Comparison of ENCODE assay signal across 18 mouse cellular contexts in genomic region chr19:24312046-24312445, GRCm38 (mm10). TPM values are rescaled to one million over a fixed set of nuclear protein-coding genes. Genes with fewer than 3 reads are reported as not detected.
A peak's percentile ranks its signal among the peaks of the same experiment; 100 is the strongest.
DNase-seq lines count a peak whose midpoint lies in the region; ATAC-seq and TF ChIP-seq lines count a peak whose summit lies in the region.
"Had no signal": no experiment of that assay in that cellular context is flagged by ENCODE, and none has a peak within 500 bp of the region (broad histone marks: within the 10 kb centered on the region; RNA-seq: fewer than 3 reads in every experiment).

No protein-coding gene starts in this region.

- peak overlapping the region; percentile 78 for H3K27ac ChIP-seq in forebrain, embryonic 10.5 days
- H3K27ac ChIP-seq in forebrain, embryonic 11.5 days (ENCODE audit: low read depth, low read length), result no peak overlapping the region
- H3K27ac ChIP-seq in heart, adult 2 months, result peak overlapping the region; percentile 47
- peak overlapping the region; percentile 48 to 50 for H3K27ac ChIP-seq in heart, embryonic 14.5 days (replicated peaks in 1 of 2; ENCODE audit: control insufficient read depth in 1 of 2, insufficient read depth in 1 of 2, low read depth in 2 of 2, low read length in 2 of 2)
- H3K27ac ChIP-seq in heart, embryonic 16.5 days (ENCODE audit: low read length), result peak overlapping the region; percentile 56
- H3K27ac ChIP-seq: embryonic facial prominence, embryonic 10.5 days; hindbrain, embryonic 15.5 days had no signal

- no peak for TF ChIP-seq POLR2A in heart, adult 2 months (IDR thresholded peaks at IDR 0.05; ENCODE audit: insufficient read depth, low read depth, low read length)

- no peaks in the 10 kb centered on the region for H3K9me3 ChIP-seq in forebrain, embryonic 10.5 days
- H3K9me3 ChIP-seq in forebrain, embryonic 11.5 days (ENCODE audit: control insufficient read depth, low read length), result no peaks in the 10 kb centered on the region
- no peaks in the 10 kb centered on the region for H3K9me3 ChIP-seq in heart, embryonic 14.5 days (ENCODE audit: control insufficient read depth, low read length)
- no peaks in the 10 kb centered on the region for H3K9me3 ChIP-seq in heart, embryonic 16.5 days (replicated peaks; ENCODE audit: control insufficient read depth, low read length)
- H3K9me3 ChIP-seq: embryonic facial prominence, embryonic 10.5 days; G1E; hindbrain, embryonic 15.5 days had no signal

- no peaks in the 10 kb centered on the region for H3K79me2 ChIP-seq in heart, adult 2 months (replicated peaks; ENCODE audit: control insufficient read depth, insufficient read depth, low read length)

- DNase-seq in forebrain, embryonic 10.5 days (ENCODE audit: extremely low spot score, low spot score), result no peak
- no peak for DNase-seq in forebrain, embryonic 11.5 days (ENCODE audit: low spot score)
- DNase-seq in heart, adult 2 months, result no peak
- DNase-seq in heart, postnatal 14 days, result no peak
- no peak for DNase-seq in heart, postnatal 4 days
- DNase-seq: adrenal gland, adult 8-10 months; adrenal gland, postnatal 36 days; B cell, adult 2 months; gastrocnemius, postnatal 14 days; kidney, adult 2 months had no signal

- H3K36me3 ChIP-seq in forebrain, embryonic 10.5 days (replicated peaks), result no peaks in the 10 kb centered on the region
- H3K36me3 ChIP-seq in forebrain, embryonic 11.5 days (ENCODE audit: control insufficient read depth, insufficient read depth, low read length), result no peaks in the 10 kb centered on the region
- H3K36me3 ChIP-seq in heart, adult 2 months (ENCODE audit: control insufficient read depth, insufficient read depth, low read length), result peaks cover 6% of the 10 kb centered on the region; the same call in 1 of the 2 replicates
- H3K36me3 ChIP-seq in heart, embryonic 14.5 days (ENCODE audit: control insufficient read depth, insufficient read depth, low read length), result no peaks in the 10 kb centered on the region
- H3K36me3 ChIP-seq in heart, embryonic 16.5 days (ENCODE audit: control insufficient read depth, insufficient read depth), result no peaks in the 10 kb centered on the region
- H3K36me3 ChIP-seq: embryonic facial prominence, embryonic 10.5 days; hindbrain, embryonic 15.5 days had no signal

- TF ChIP-seq EP300 in heart, adult 2 months (IDR thresholded peaks at IDR 0.05; ENCODE audit: insufficient read depth, low read depth, low read length), result 0 out of 2 replicates have a peak, but pooled peaks have one; percentile 29

- no peak overlapping the region for H3K4me3 ChIP-seq in forebrain, embryonic 10.5 days
- no peak overlapping the region for H3K4me3 ChIP-seq in forebrain, embryonic 11.5 days (ENCODE audit: low read depth, low read length)
- no peak overlapping the region for H3K4me3 ChIP-seq in heart, adult 2 months
- no peak overlapping the region for H3K4me3 ChIP-seq in heart, embryonic 14.5 days (ENCODE audit: control insufficient read depth in 1 of 2, insufficient read depth in 1 of 2, low read depth in 1 of 2, low read length in 2 of 2)
- H3K4me3 ChIP-seq in heart, embryonic 16.5 days (ENCODE audit: low read length), result no peak overlapping the region
- H3K4me3 ChIP-seq: embryonic facial prominence, embryonic 10.5 days; hindbrain, embryonic 15.5 days had no signal

- 84% methylated on average over 5 of the region's 5 CpGs for WGBS in forebrain, embryonic 10.5 days
- 80% methylated on average over 5 of the region's 5 CpGs for WGBS in forebrain, embryonic 11.5 days
- WGBS in heart, adult 2 months, result 44% methylated on average over 5 of the region's 5 CpGs
- WGBS in heart, embryonic 14.5 days, result 55% methylated on average over 5 of the region's 5 CpGs
- WGBS in heart, embryonic 16.5 days, result 37% methylated on average over 5 of the region's 5 CpGs

- no peak for ATAC-seq in forebrain, embryonic 11.5 days (replicated peaks; ENCODE audit: low FRiP score)
- ATAC-seq in heart, embryonic 14.5 days (ENCODE audit: insufficient number of reproducible peaks, insufficient read depth, low FRiP score, low read depth), result no peak
- ATAC-seq in heart, embryonic 16.5 days (replicated peaks; ENCODE audit: extremely low read depth, insufficient read depth, low FRiP score), result no peak
- ATAC-seq: CD4-positive, CD25-positive, alpha-beta regulatory T cell, adult 4 months; forebrain, postnatal 0 days; intestine, embryonic 16.5 days had no signal

- H3K27me3 ChIP-seq in forebrain, embryonic 10.5 days (ENCODE audit: poor library complexity, severe bottlenecking), result 0 out of 2 replicates have a peak, but pooled peaks cover 13% of the 10 kb centered on the region
- no peaks in the 10 kb centered on the region for H3K27me3 ChIP-seq in forebrain, embryonic 11.5 days (ENCODE audit: control insufficient read depth, insufficient read depth, low read length)
- no peaks in the 10 kb centered on the region for H3K27me3 ChIP-seq in heart, adult 2 months (ENCODE audit: control insufficient read depth, insufficient read depth, low read length)
- no peaks in the 10 kb centered on the region for H3K27me3 ChIP-seq in heart, embryonic 14.5 days (ENCODE audit: control insufficient read depth, insufficient read depth, low read length)
- no peaks in the 10 kb centered on the region for H3K27me3 ChIP-seq in heart, embryonic 16.5 days (ENCODE audit: control insufficient read depth, insufficient read depth, low read length)

- intact Hi-C loops in heart, adult 2 months (cut with DNase I), result no loop called here
- intact Hi-C loops in heart, postnatal 14 days (cut with DNase I), result no loop called here

- TF ChIP-seq CTCF in heart, adult 2 months (IDR thresholded peaks at IDR 0.05), result no peak

- no peak overlapping the region for H3K9ac ChIP-seq in forebrain, embryonic 11.5 days (ENCODE audit: low read length)
- H3K9ac ChIP-seq in heart, adult 2 months (ENCODE audit: low read depth, low read length), result no peak overlapping the region
- H3K9ac ChIP-seq in heart, embryonic 14.5 days (ENCODE audit: low read length), result no peak overlapping the region
- no peak overlapping the region for H3K9ac ChIP-seq in heart, embryonic 16.5 days (ENCODE audit: low read length)
- H3K9ac ChIP-seq: forebrain, postnatal 0 days; hindbrain, embryonic 15.5 days had no signal

- no peak overlapping the region for H3K4me2 ChIP-seq in forebrain, embryonic 11.5 days (ENCODE audit: low read depth, low read length, severe bottlenecking)
- no peak overlapping the region for H3K4me2 ChIP-seq in heart, embryonic 14.5 days (ENCODE audit: low read length)
- no peak overlapping the region for H3K4me2 ChIP-seq in heart, embryonic 16.5 days (ENCODE audit: low read depth, low read length)

- H3K4me1 ChIP-seq in forebrain, embryonic 10.5 days, result peaks cover 51% of the 10 kb centered on the region
- H3K4me1 ChIP-seq in forebrain, embryonic 11.5 days (replicated peaks; ENCODE audit: control insufficient read depth, insufficient read depth, low read length), result peaks cover 8% of the 10 kb centered on the region
- H3K4me1 ChIP-seq in heart, adult 2 months (ENCODE audit: control insufficient read depth, insufficient read depth, low read length), result peaks cover 3% of the 10 kb centered on the region; the same call in 1 of the 2 replicates
- peaks cover 25 to 45% of the 10 kb centered on the region in 2 experiments for H3K4me1 ChIP-seq in heart, embryonic 14.5 days (ENCODE audit: control insufficient read depth in 2 of 2, insufficient read depth in 2 of 2, low read length in 2 of 2)
- H3K4me1 ChIP-seq in heart, embryonic 16.5 days (ENCODE audit: control insufficient read depth, insufficient read depth, low read length), result peaks cover 30% of the 10 kb centered on the region

RNA-seq across cellular contexts. Expression of gene Fxn, which starts 31.6 kb away (rescaled TPM):
- polyA plus RNA-seq in forebrain, embryonic 10.5 days (2016; fragmentation: Nextera tagmentation; extraction: Ambion mirVana), result 64.0 and 65.9 TPM in 2 replicates
- 53.3 and 56.8 TPM in 2 replicates for polyA plus RNA-seq in forebrain, embryonic 11.5 days (2014; fragmentation: Nextera tagmentation; extraction: Ambion mirVana)
- 10 to 100 TPM; 26.6 to 33.0 TPM for total RNA-seq in heart, adult 2 months (2021)
- polyA plus RNA-seq in heart, adult 2 months (2012; rRNA removed), result 28.3 and 35.6 TPM in 2 replicates
- total RNA-seq in heart, postnatal 14 days (2021), result 10 to 100 TPM; 22.4 to 26.0 TPM
- 60.4 and 64.6 TPM in 2 replicates for polyA plus RNA-seq in heart, embryonic 14.5 days (2014; fragmentation: Nextera tagmentation; extraction: Ambion mirVana)
- 10 to 100 TPM; 39.3 to 41.2 TPM for total RNA-seq in heart, postnatal 4 days (2021)
- polyA plus RNA-seq in heart, embryonic 16.5 days (2015; fragmentation: Nextera tagmentation; extraction: Ambion mirVana), result 65.6 and 67.6 TPM in 2 replicates
